Mouse (Mus musculus): ENCODE measurements at regions not wholly inside any gene's neighbourhood (a gene's known extent, or its start where the extent isn't known, plus 50 kb on each side); places are given as distances from the start of the nearest gene placed in this dataset.

DNA sequence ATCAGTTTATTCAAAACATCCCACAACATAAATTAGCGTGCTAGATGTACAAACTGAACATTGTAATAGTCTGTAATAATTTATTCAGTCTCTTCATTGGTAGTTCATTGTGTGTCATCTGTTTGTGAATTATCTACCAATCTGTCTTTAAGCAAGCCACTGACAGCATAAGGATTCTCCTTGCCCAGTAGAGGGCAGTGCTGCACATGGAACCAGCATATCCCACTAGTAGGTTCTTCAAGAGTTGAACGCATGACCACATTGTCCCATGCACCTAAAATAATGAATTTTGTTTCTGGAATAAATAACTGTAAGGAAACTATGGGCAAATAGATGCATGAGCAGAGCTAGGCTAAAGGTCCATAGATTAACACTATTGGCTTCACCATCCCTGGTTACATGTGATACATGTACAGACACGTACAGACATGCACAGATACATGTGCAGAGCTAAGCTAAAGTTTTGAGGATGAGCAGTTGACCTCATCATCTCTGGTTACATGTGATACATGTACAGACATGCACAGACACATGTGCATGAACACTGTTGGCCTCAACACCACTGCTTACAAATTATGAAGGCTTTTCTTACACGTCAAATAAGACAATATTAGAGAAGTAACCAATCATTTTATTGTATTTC, 143.0 kb upstream of the Ctnnd2 start:
- DNase-seq: peak; percentile 89

DNA sequence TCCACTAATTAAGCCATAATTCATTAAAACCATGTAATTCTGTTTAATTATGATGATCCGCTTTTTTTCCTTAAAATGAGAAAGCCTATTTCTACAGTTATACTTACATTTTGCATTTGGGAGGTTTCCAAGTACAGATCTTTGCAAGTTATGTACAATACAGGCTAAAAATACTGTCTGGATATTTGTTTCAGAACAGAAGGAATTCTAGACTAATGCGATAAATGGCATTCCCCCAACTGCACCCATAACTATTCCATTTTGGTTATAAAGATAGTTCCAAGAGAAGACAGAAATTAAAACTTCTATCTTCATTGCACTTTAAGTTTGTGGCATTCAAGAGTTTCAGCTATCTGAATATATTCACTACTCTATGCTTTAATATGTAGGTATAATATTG, 137.0 kb upstream of the Ctnnd2 start:
- no peak for DNase-seq

DNA sequence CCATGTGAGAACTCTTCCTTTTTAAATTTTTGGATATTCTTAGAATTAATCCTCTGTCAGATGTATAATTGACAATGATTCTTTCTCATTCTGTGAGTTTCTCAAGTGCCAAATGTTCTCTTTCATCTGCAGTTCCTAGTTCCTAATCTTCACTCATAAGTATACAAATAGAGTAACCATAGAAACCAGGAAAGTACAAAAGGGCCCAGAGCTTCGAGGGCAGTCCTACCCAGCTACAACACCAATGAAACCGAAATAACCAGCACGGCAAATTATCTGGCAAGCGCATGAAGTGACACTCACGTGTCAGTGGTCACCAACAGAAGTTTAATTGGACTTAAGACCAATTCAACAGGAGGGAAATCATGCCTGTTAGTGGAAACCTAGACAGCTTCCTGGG, 121.5 kb upstream of the Ctnnd2 start:
- no peak for DNase-seq

DNA sequence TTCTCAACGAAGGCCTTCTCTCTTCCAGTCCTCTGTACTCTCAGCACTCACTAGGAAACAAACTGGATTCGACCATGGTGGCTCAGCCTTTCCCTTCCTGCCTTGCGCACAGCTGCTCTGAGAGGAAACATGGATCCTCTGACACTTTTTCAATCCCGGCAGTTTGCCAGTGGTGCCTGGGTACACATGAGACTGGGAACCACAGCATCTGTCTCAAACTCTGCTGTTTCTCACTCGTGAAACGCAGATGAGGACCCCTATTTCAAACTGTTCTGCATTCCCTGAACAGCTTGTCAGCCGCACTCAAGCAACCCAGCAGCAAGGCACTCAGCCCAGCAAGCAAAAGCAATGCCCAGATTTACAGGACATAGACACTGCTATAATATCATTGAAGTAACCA, 112.6 kb upstream of the Ctnnd2 start:
- DNase-seq: peak in 1 of 2 experiments; percentile 5

DNA sequence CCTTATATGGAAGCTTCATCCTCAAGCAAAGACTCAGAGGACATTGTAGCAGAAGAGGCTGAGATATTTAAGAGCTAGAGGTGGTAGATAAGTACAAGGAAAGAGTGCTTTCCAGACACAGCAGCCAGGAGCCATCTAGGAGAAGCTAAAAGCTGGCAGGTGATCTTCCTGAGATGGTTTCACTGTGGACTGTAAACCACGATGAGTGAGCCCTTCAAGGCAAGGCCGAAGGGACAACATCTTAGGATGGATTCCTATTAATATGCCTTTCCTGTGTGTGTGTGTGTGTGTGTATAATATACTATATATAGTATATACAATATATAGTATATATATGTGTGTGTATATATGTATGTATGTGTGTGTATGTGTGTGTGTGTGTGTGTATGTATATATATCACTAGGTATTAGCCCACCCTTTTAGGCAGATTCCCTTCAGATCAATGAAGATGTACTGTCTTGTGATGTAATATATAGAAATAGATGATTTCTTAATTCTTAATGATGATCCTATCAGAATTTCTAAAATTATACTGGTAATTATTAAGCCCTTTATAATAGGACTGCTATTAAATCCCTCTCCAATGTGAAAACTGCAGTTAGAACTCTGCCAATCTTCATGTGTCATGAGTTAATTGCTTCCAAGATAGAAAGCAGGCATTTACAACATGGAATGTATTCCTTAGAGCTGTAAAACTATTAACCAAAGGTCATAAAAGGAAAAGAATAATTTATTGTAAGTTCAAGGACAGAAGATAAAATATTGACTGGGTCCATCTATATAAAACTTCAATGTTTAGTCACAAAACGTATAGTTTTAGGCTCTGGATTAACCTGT, 111.7 kb upstream of the Ctnnd2 start:
- DNase-seq: no peak

DNA sequence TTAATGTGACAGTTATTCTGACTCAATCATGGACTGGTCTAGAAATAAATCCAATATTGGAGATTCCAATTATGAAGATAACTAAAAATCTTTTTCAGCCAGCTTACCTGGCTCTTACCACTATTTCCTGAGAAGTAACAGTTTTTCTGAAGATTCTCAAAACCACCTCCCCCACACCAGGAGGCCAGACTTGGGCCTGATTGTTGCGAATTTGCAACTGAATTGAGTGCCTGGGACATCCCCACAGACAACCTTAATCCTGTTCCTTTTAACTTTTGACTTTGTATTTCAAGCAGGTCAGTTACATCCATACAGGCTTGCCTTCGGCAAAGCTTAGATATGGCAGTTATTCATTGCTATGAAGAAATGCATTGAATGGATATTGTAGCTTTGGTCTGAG, 100.7 kb upstream of the Ctnnd2 start:
- DNase-seq: no peak

DNA sequence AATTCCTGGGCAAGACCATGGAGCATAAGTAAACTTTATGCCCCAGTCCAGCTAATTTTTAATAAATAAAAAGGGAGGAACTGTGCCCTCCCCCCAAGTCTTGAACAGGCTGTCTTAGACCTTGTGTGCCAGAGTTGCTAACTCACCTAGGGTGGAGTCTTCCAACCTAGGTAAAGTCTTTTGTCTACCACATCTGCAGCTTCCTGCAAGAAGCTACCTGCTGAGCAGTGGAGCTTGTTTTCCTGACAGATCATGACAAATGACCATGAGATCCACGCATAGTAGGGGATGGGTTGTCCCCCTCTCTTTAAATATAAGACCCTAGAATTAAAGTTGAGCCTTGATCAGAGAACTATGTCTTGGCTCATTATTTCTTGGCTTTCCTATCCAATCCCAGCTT, 100.1 kb upstream of the Ctnnd2 start:
- DNase-seq: no peak

DNA sequence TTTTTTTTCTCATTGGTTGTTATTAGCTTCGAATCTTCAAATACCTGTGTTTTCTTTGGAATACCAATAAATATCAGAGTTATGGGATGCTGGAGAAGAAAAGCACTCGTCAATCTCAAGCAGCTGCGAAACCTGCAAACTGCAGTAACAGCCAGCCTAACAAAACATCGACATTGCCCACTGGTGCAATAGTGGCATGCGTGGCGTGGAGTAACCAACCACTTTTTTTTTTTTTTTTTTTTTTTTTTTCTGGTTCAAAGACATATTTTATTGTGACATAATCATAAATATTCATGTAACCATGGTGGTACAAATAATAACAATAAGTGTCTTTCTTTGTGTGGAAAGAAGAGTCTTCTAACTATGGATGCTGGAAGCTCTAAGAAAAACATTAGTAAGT, 85.3 kb upstream of the Ctnnd2 start:
- DNase-seq: no peak

DNA sequence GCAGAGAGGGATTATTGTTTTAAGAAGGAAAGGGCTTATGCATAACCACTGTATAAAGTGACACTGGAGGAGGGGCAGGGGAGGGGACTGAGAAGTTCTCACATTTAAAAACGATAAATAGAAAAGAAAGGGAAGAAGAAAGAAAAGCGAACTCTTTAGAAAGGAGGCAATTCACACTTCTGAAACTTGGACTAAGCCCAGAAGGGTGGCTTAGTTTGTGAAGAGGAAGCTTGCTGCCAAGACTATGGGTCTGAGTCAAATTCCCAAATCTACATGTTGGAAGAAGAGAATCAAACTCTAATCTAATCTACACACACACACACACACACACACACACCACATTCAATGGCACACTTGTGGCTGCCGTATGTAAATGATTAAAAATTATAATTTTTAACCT, 50.3 kb upstream of the Ctnnd2 start:
- DNase-seq: no peak
